Comparison of ENCODE assay signal across 8 mouse cellular contexts in the genomic region with DNA sequence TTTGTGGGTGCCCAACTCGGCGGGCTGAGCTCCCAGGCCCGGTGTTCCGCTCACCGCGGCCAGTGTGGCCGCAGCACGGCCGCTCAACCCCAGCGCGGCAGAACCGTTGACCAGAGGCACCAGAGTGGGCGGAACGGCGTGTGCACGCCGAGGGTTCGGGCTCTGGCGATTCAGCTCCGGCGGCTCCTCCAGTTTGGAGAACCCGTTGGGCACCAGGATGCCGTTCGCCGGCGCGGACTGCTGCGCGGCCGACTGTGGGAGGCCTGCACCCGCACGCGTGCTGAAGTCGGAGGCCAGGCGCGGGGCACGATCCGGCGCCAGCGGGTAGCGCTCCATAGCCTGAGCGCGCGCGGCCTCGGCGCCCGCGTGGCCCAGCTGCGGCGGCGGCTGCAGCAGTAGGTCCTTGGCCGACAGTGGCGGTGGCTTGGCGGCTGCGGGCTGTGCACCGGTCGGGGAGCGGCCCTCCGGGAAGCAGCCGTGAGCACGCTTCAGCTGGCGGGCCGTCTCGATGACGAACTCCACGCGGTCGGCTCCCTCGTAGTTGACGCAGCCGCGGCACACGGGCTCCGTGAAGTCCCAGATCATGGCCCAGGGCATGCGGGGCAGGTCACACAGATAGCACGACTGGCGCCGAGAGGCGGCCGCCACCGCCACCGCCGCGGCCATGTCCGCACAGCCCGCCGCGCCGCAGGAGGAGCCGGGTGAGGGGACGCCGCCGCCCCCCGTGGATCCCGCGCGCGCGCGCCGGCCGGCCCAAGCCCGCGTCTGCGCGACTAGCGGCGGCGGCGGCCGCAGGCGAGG. TPM values are rescaled to one million over a fixed set of nuclear protein-coding genes. Genes with fewer than 3 reads are reported as not detected.
A peak's percentile ranks its signal among the peaks of the same experiment; 100 is the strongest.
DNase-seq lines count a peak whose midpoint lies in the region; ATAC-seq and TF ChIP-seq lines count a peak whose summit lies in the region.

No protein-coding gene starts in this region.

- WGBS in lung, embryonic 14.5 days = under 1% methylated on average over 99 of the region's 113 CpGs
- under 1% methylated on average over 111 of the region's 113 CpGs for WGBS in forebrain, embryonic 12.5 days
- WGBS in hindbrain, postnatal 0 days = 1% methylated on average over 74 of the region's 113 CpGs
- WGBS in liver, embryonic 15.5 days (ENCODE audit: insufficient replicate concordance) = under 1% methylated on average over 108 of the region's 113 CpGs

- H3K27ac ChIP-seq in lung, embryonic 14.5 days (ENCODE audit: low read depth) = peak overlapping the region; percentile 100
- H3K27ac ChIP-seq in bone marrow macrophage, adult 2 months (ENCODE audit: insufficient read depth, low read depth, low read length) = peak overlapping the region; percentile 97
- peak overlapping the region; percentile 99 for H3K27ac ChIP-seq in forebrain, embryonic 12.5 days
- peak overlapping the region; percentile 100 for H3K27ac ChIP-seq in hindbrain, postnatal 0 days
- H3K27ac ChIP-seq in liver, embryonic 15.5 days (replicated peaks) = peak overlapping the region; percentile 94

- H3K4me1 ChIP-seq in lung, embryonic 14.5 days (ENCODE audit: insufficient read depth) = peaks cover 34% of the 10 kb centered on the region
- peaks cover 18% of the 10 kb centered on the region for H3K4me1 ChIP-seq in bone marrow macrophage, adult 2 months (ENCODE audit: control insufficient read depth, insufficient read depth, low read length)
- H3K4me1 ChIP-seq in forebrain, embryonic 12.5 days = peaks cover 71% of the 10 kb centered on the region
- H3K4me1 ChIP-seq in hindbrain, postnatal 0 days (ENCODE audit: insufficient read depth, low read length) = peaks cover 24% of the 10 kb centered on the region
- peaks cover 81% of the 10 kb centered on the region for H3K4me1 ChIP-seq in liver, embryonic 15.5 days (replicated peaks)

- no peak for ATAC-seq in lung, embryonic 14.5 days (ENCODE audit: insufficient read depth)
- ATAC-seq in forebrain, embryonic 12.5 days (ENCODE audit: low FRiP score) = no peak
- no peak for ATAC-seq in hindbrain, postnatal 0 days
- ATAC-seq in liver, embryonic 15.5 days (ENCODE audit: insufficient read depth) = no peak
- ATAC-seq in granulocyte monocyte progenitor cell, adult 5-6 weeks (replicated peaks; ENCODE audit: poor library complexity, severe bottlenecking) = no peak

- peak overlapping the region; percentile 100 for H3K4me3 ChIP-seq in lung, embryonic 14.5 days (ENCODE audit: low read depth, low read length)
- H3K4me3 ChIP-seq in bone marrow macrophage, adult 2 months (ENCODE audit: insufficient read depth, low read length) = peak overlapping the region; percentile 86
- H3K4me3 ChIP-seq in forebrain, embryonic 12.5 days (replicated peaks) = peak overlapping the region; percentile 93
- H3K4me3 ChIP-seq in hindbrain, postnatal 0 days (ENCODE audit: low read length) = peak overlapping the region; percentile 98
- peak overlapping the region; percentile 84 for H3K4me3 ChIP-seq in liver, embryonic 15.5 days (replicated peaks)

- DNase-seq in lung, embryonic 14.5 days = peak; percentile 63
- DNase-seq in lung, adult 18-20 months = no peak
- DNase-seq in hindbrain, postnatal 0 days (ENCODE audit: low spot score) = peak; percentile 78
- DNase-seq in right cerebral cortex, postnatal 25 days = peak; percentile 61

- H3K4me2 ChIP-seq in lung, embryonic 14.5 days = peak overlapping the region; percentile 99
- peak overlapping the region; percentile 96 for H3K4me2 ChIP-seq in forebrain, embryonic 12.5 days
- peak overlapping the region; percentile 99 for H3K4me2 ChIP-seq in hindbrain, postnatal 0 days (ENCODE audit: low read depth, low read length)
- peak overlapping the region; percentile 95 for H3K4me2 ChIP-seq in liver, embryonic 15.5 days

- no peak for TF ChIP-seq CTCF in lung, embryonic 14.5 days (IDR thresholded peaks at IDR 0.05; ENCODE audit: low read depth)
- TF ChIP-seq CTCF in bone marrow macrophage, adult 2 months (IDR thresholded peaks at IDR 0.05; ENCODE audit: low read depth, low read length) = no peak
- no peak for TF ChIP-seq CTCF in hindbrain, postnatal 0 days (IDR thresholded peaks at IDR 0.05; ENCODE audit: low read depth)

- H3K36me3 ChIP-seq in lung, embryonic 14.5 days (ENCODE audit: insufficient read depth) = peaks cover 46% of the 10 kb centered on the region
- H3K36me3 ChIP-seq in forebrain, embryonic 12.5 days (replicated peaks) = peaks cover 9% of the 10 kb centered on the region
- peaks cover 5% of the 10 kb centered on the region for H3K36me3 ChIP-seq in hindbrain, postnatal 0 days (ENCODE audit: insufficient read depth, low read length)
- H3K36me3 ChIP-seq in liver, embryonic 15.5 days (replicated peaks) = peaks cover 7% of the 10 kb centered on the region

- TF ChIP-seq POLR2A in bone marrow macrophage, adult 2 months (IDR thresholded peaks at IDR 0.05; ENCODE audit: borderline replicate concordance, low read depth, low read length) = no peak; the same call in 1 of the 2 replicates

- H3K9me3 ChIP-seq in lung, embryonic 14.5 days (ENCODE audit: low read depth, low read length) = no peaks in the 10 kb centered on the region
- no peaks in the 10 kb centered on the region for H3K9me3 ChIP-seq in forebrain, embryonic 12.5 days
- no peaks in the 10 kb centered on the region for H3K9me3 ChIP-seq in hindbrain, postnatal 0 days (ENCODE audit: low read length)
- no peaks in the 10 kb centered on the region for H3K9me3 ChIP-seq in liver, embryonic 15.5 days (replicated peaks)

- peak overlapping the region; percentile 100 for H3K9ac ChIP-seq in lung, embryonic 14.5 days
- H3K9ac ChIP-seq in forebrain, embryonic 12.5 days = peak overlapping the region; percentile 100
- H3K9ac ChIP-seq in hindbrain, postnatal 0 days (replicated peaks; ENCODE audit: low read length) = peak overlapping the region; percentile 99
- H3K9ac ChIP-seq in liver, embryonic 15.5 days = peak overlapping the region; percentile 92

- H3K27me3 ChIP-seq in lung, embryonic 14.5 days (ENCODE audit: insufficient read depth, low read length) = no peaks in the 10 kb centered on the region
- no peaks in the 10 kb centered on the region for H3K27me3 ChIP-seq in forebrain, embryonic 12.5 days
- H3K27me3 ChIP-seq in hindbrain, postnatal 0 days (ENCODE audit: insufficient read depth, low read length) = no peaks in the 10 kb centered on the region
- H3K27me3 ChIP-seq in liver, embryonic 15.5 days = no peaks in the 10 kb centered on the region

RNA-seq across cellular contexts. Expression of a gene that starts 0.8 kb away (rescaled TPM):
- polyA plus RNA-seq in lung, embryonic 14.5 days (2014; fragmentation: Nextera tagmentation; extraction: Ambion mirVana) = 8.9 and 9.3 TPM in 2 replicates
- 163 and 167 TPM in 2 replicates for polyA plus RNA-seq in bone marrow macrophage, adult 2 months (2012; ENCODE audit: insufficient read depth, insufficient read length, missing spikeins)
- 7.4 and 7.8 TPM in 2 replicates for polyA plus RNA-seq in forebrain, embryonic 12.5 days (2016; fragmentation: Nextera tagmentation; extraction: Ambion mirVana)
- total RNA-seq in hindbrain, postnatal 0 days (2014; rRNA removed) = 91.5 and 99.1 TPM in 2 replicates
- 10.2 and 11.4 TPM in 2 replicates for polyA plus RNA-seq in hindbrain, postnatal 0 days (2015; fragmentation: Nextera tagmentation; extraction: Ambion mirVana)
- 3.8 and 4.0 TPM in 2 replicates for polyA plus RNA-seq in liver, embryonic 15.5 days (2015; fragmentation: Nextera tagmentation; extraction: Ambion mirVana)
- 112 and 113 TPM in 2 replicates for total RNA-seq in granulocyte monocyte progenitor cell, adult 5-6 weeks (2014; fragmentation: Nextera tagmentation)
- 97.9 and 112 TPM in 2 replicates for total RNA-seq in granulocyte monocyte progenitor cell, adult 5-6 weeks (2017)

Comparison
In these comparisons a context has a peak if more than half of its experiments do, and no peak if none do; other contexts are left out.
1. DNase-seq: peak in lung, embryonic 14.5 days (single experiment), hindbrain, postnatal 0 days (single experiment) and right cerebral cortex, postnatal 25 days (single experiment); none in lung, adult 18-20 months (0 of 2).
2. RNA of a gene that starts 0.8 kb away (polyA plus RNA-seq): 163 to 167 TPM in bone marrow macrophage, adult 2 months; 10.2 to 11.4 TPM in hindbrain, postnatal 0 days, 8.9 to 9.3 TPM in lung, embryonic 14.5 days, 7.4 to 7.8 TPM in forebrain, embryonic 12.5 days and 3.8 to 4.0 TPM in liver, embryonic 15.5 days; every median in the first group is over 10 times any median in the second.
3. Peak in every context shown above with its lines, with median percentiles within 50 percentile points of each other: H3K27ac ChIP-seq, H3K4me2 ChIP-seq, H3K4me3 ChIP-seq and H3K9ac ChIP-seq.